Mouse (Mus musculus) lung, postnatal 0 days (tissue): Measurements from ENCODE around the gene Nrp2.

Experiments
- CTCF ChIP-seq: IDR thresholded peaks from 2 replicates; pipeline ENCODE4 v1.5.1; 2016; ENCODE audit warnings: antibody characterized with exemption, mild to moderate bottlenecking
- EP300 ChIP-seq: IDR thresholded peaks from 2 replicates; pipeline ENCODE4 v1.6.1; 2016; ENCODE audit warnings: antibody characterized with exemption, mild to moderate bottlenecking, control low read depth

GRCm38 (mm10) chr1:62723891-62724290 is 20.8 kb downstream of the Nrp2 start:
- no peak for TF ChIP-seq CTCF
- no peak for TF ChIP-seq EP300
